Mouse (Mus musculus) heart, embryonic 11.5 days (tissue): ENCODE measurements around the gene Melk. TPM values are rescaled to one million over a fixed set of nuclear protein-coding genes. Genes with fewer than 3 reads are reported as not detected.

Source experiments
- ATAC-seq: fragments of 200-750 bp; cut with Nextera tagmentation; replicated peaks from 2 replicates; pipeline ENCODE4 v1.8.0; 2017; ENCODE audit warnings: moderate library complexity; ENCODE audit not compliant: insufficient number of reproducible peaks, low FRiP score, low TSS enrichment
- H3K27ac ChIP-seq: fragments of 300-500 bp; sonication (generic); 2 replicates; pipeline ENCODE4 v1.5.1; 2014; ENCODE audit warnings: mild to moderate bottlenecking, low read depth, low read length
- H3K27me3 ChIP-seq: fragments of 300-500 bp; sonication (generic); 2 replicates; pipeline ENCODE4 v1.6.1; 2014; ENCODE audit warnings: mild to moderate bottlenecking, low read length, mixed read lengths; ENCODE audit not compliant: control insufficient read depth, insufficient read depth
- H3K36me3 ChIP-seq: fragments of 300-500 bp; sonication (generic); 2 replicates; pipeline ENCODE4 v1.6.1; 2014; ENCODE audit warnings: mild to moderate bottlenecking, low read length, moderate library complexity, mixed read lengths; ENCODE audit not compliant: control insufficient read depth, insufficient read depth
- H3K4me1 ChIP-seq: fragments of 300-500 bp; sonication (generic); 2 replicates; pipeline ENCODE4 v1.6.1; 2014; ENCODE audit warnings: low read length; ENCODE audit not compliant: control insufficient read depth, insufficient read depth
- H3K4me2 ChIP-seq: fragments of 300-500 bp; sonication (generic); 2 replicates; pipeline ENCODE4 v1.6.1; 2014; ENCODE audit warnings: mild to moderate bottlenecking, moderate library complexity
- H3K4me3 ChIP-seq: fragments of 300-500 bp; sonication (generic); 2 replicates; pipeline ENCODE4 v1.5.1; 2014; ENCODE audit warnings: low read depth, low read length
- H3K9ac ChIP-seq: fragments of 300-500 bp; sonication (generic); 2 replicates; pipeline ENCODE4 v1.6.1; 2014; ENCODE audit warnings: mild to moderate bottlenecking, low read depth, low read length, moderate library complexity
- H3K9me3 ChIP-seq: fragments of 300-500 bp; sonication (generic); replicated peaks from 2 replicates; pipeline ENCODE4 v1.6.1; 2016; ENCODE audit warnings: low read length; ENCODE audit not compliant: control insufficient read depth
- WGBS: fragments of 180-500 bp; shearing (Covaris S2); extraction: QIAGEN DNeasy Blood & Tissue Kit; methylation state at CpG from one replicate; pipeline ENCODE4 v1.1.7; 2014; ENCODE audit not compliant: insufficient replicate concordance; 5-methylcytosine and 5-hydroxymethylcytosine counted together
- polyA plus RNA-seq: library from polyadenylated mRNA; unstranded; fragments of >200 nt; fragmentation: Nextera tagmentation; extraction: Ambion mirVana; gene quantifications from 2 replicates; pipeline ENCODE4 v1.2.1, GENCODE M21; 2014

Melk gene
- polyA plus RNA-seq: 29.4 and 29.8 TPM in 2 replicates

- under 1% methylated on average over 41 of the region's 41 CpGs for WGBS
Observed at GRCm38 (mm10) chr4:44300781-44301750, at the start of gene Melk. TSS of gene Melk (plus strand) at chr4:44300876.

GRCm38 (mm10) chr4:44251521-44251920, 49.2 kb upstream of the Melk start:
- WGBS: 64% methylated on average over 5 of the region's 5 CpGs
- no peaks in the 10 kb centered on the region for H3K36me3 ChIP-seq
- ATAC-seq: no peak
- no peak overlapping the region for H3K27ac ChIP-seq
- H3K4me1 ChIP-seq: peaks cover 18% of the 10 kb centered on the region; the same call in 1 of the 2 replicates
- no peaks in the 10 kb centered on the region for H3K27me3 ChIP-seq
- H3K4me2 ChIP-seq: no peak overlapping the region
- no peak overlapping the region for H3K4me3 ChIP-seq
- H3K9me3 ChIP-seq: no peaks in the 10 kb centered on the region
- H3K9ac ChIP-seq: no peak overlapping the region

More at GRCm38 (mm10) chr4:44300781-44301750, at the start of gene Melk:
- peak; percentile 86 for ATAC-seq
- Histone ChIP-seq H3K4me3 (peak within 1 kb of the TSS; percentile 67), H3K27me3 (no peaks in the 10 kb centered on the region), H3K4me1 (peaks cover 7% of the 10 kb centered on the region; the same call in 1 of the 2 replicates), H3K4me2 (peak within 1 kb of the TSS; percentile 70), H3K36me3 (no peaks in the 10 kb centered on the region), H3K9ac (peak within 1 kb of the TSS; percentile 79), H3K9me3 (no peaks in the 10 kb centered on the region), H3K27ac (peak within 1 kb of the TSS; percentile 51; the same call in 1 of the 2 replicates)

DNA sequence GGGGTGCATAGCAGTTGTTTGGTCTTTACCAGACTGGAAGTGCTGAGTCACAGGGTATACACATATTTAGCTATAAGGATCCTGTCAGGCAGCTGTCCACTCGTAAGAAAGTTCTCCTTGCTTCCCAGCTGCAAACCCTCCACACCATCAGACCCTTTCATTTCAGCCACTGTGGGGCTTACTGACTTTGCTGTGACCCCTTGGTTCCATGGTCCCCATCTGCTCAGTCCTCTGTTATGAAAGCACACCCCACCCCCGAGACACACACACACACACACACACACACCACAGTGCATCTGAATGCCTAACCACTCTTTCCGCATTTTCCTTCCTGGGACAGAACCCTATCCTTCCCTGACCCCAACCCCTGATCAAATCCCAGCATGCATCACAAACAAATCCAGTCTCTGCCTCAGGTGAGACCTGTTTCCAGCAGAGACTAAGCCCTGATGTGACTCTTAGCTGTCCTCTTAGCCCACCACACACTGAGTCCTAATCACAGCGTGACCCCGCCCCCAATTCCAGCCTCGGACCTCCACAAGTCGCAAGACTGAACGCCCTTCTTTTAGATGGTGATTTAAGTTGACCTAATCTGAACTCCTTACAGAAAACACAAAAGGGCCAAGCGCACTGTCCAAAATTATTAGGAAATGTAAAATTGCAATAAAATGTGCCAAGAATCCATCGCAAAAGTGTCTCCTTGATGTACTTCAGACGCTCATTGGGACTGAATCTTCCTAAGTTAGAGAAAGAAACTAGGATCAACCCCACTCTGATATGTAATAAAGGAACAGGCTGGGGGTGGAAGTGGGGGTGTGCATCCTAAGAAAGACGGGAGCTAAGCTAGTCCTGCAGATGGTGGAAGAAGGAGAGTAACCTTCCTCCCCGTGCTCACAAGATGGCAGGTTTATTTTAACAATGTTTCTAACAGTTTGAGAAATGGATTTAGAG, 48.4 kb upstream of the Melk start:
- peak overlapping the region; percentile 56 for H3K4me2 ChIP-seq

GRCm38 (mm10) chr4:44253191-44253590, 47.5 kb upstream of the Melk start:
- H3K36me3 ChIP-seq: no peaks in the 10 kb centered on the region
- peaks cover 11% of the 10 kb centered on the region; the same call in 1 of the 2 replicates for H3K4me1 ChIP-seq
- H3K9ac ChIP-seq: no peak overlapping the region
- no peak overlapping the region for H3K27ac ChIP-seq
- no peak for ATAC-seq
- peak overlapping the region; percentile 21 for H3K4me3 ChIP-seq
- H3K27me3 ChIP-seq: no peaks in the 10 kb centered on the region
- H3K4me2 ChIP-seq: peak overlapping the region; percentile 56
- H3K9me3 ChIP-seq: no peaks in the 10 kb centered on the region
- WGBS: 4% methylated on average over 6 of the region's 6 CpGs

More for the DNA sequence above, 48.4 kb upstream of the Melk start:
- Histone ChIP-seq H3K27me3 (no peaks in the 10 kb centered on the region), H3K4me1 (peaks cover 18% of the 10 kb centered on the region; the same call in 1 of the 2 replicates), H3K27ac (no peak overlapping the region), H3K9me3 (no peaks in the 10 kb centered on the region), H3K36me3 (no peaks in the 10 kb centered on the region), H3K9ac (no peak overlapping the region), H3K4me3 (peak overlapping the region; percentile 21)
- 5% methylated on average over 13 of the region's 13 CpGs for WGBS
- ATAC-seq: no peak

- H3K9ac ChIP-seq: no peak overlapping the region
- no peaks in the 10 kb centered on the region for H3K9me3 ChIP-seq
- peaks cover 11% of the 10 kb centered on the region; the same call in 1 of the 2 replicates for H3K4me1 ChIP-seq
- 77% methylated on average over 5 of the region's 5 CpGs for WGBS
- H3K36me3 ChIP-seq: no peaks in the 10 kb centered on the region
- H3K4me3 ChIP-seq: no peak overlapping the region
- no peak overlapping the region for H3K27ac ChIP-seq
- no peak overlapping the region for H3K4me2 ChIP-seq
- no peaks in the 10 kb centered on the region for H3K27me3 ChIP-seq
- ATAC-seq: no peak
Observed at GRCm38 (mm10) chr4:44254579-44254978, 46.1 kb upstream of the Melk start.

GRCm38 (mm10) chr4:44259126-44259525, 41.5 kb upstream of the Melk start:
- H3K4me2 ChIP-seq: no peak overlapping the region
- WGBS: 81% methylated on average over 4 of the region's 4 CpGs
- H3K27ac ChIP-seq: no peak overlapping the region
- no peak overlapping the region for H3K4me3 ChIP-seq
- H3K9ac ChIP-seq: no peak overlapping the region
- H3K4me1 ChIP-seq: peaks cover 5% of the 10 kb centered on the region; the same call in 1 of the 2 replicates
- H3K27me3 ChIP-seq: no peaks in the 10 kb centered on the region
- H3K9me3 ChIP-seq: no peaks in the 10 kb centered on the region
- ATAC-seq: no peak
- no peaks in the 10 kb centered on the region for H3K36me3 ChIP-seq

- Histone ChIP-seq H3K36me3 (no peaks in the 10 kb centered on the region), H3K9me3 (no peaks in the 10 kb centered on the region), H3K27ac (no peak overlapping the region), H3K4me1 (peaks cover 5% of the 10 kb centered on the region; the same call in 1 of the 2 replicates), H3K4me3 (no peak overlapping the region), H3K27me3 (no peaks in the 10 kb centered on the region), H3K4me2 (no peak overlapping the region), H3K9ac (no peak overlapping the region)
- no peak for ATAC-seq
- WGBS: 1% methylated on average over 10 of the region's 10 CpGs
Observed at GRCm38 (mm10) chr4:44260244-44260643, 40.4 kb upstream of the Melk start.

- WGBS: 45% methylated on average over 3 of the region's 3 CpGs
- H3K4me1 ChIP-seq: peaks cover 5% of the 10 kb centered on the region; the same call in 1 of the 2 replicates
- H3K4me2 ChIP-seq: no peak overlapping the region
- no peaks in the 10 kb centered on the region for H3K9me3 ChIP-seq
- 0 out of 2 replicates have a peak, but pooled peaks have one; percentile 18 for ATAC-seq
- no peak overlapping the region for H3K27ac ChIP-seq
- H3K4me3 ChIP-seq: no peak overlapping the region
- no peaks in the 10 kb centered on the region for H3K36me3 ChIP-seq
- no peaks in the 10 kb centered on the region for H3K27me3 ChIP-seq
- H3K9ac ChIP-seq: no peak overlapping the region
Observed at GRCm38 (mm10) chr4:44265500-44265899, 35.2 kb upstream of the Melk start.
